Mouse (Mus musculus): ENCODE data around the gene Nrp2. TPM values are rescaled to one million over a fixed set of nuclear protein-coding genes. Genes with fewer than 3 reads are reported as not detected.
A peak's percentile ranks its signal among the peaks of the same experiment; 100 is the strongest.

Nrp2 gene
- total and polyA plus RNA-seq, 3 experiments = not detected

GRCm38 (mm10) chr1:62820170-62820569 lies 117.1 kb downstream of the Nrp2 start:
- no peak for DNase-seq (ENCODE audit: low read depth, low spot score)
- no peak overlapping the region for H3K4me3 ChIP-seq (ENCODE audit: control insufficient read depth in 1 of 2, insufficient read depth in 1 of 2, low read depth in 2 of 2, low read length in 2 of 2)
- no peaks in the 10 kb centered on the region for H3K36me3 ChIP-seq (ENCODE audit: control insufficient read depth in 1 of 2, insufficient read depth in 2 of 2, low read length in 2 of 2)
- H3K27ac ChIP-seq (ENCODE audit: control insufficient read depth, low read depth, low read length) = no peak overlapping the region
- H3K27me3 ChIP-seq (ENCODE audit: control insufficient read depth in 1 of 2, insufficient read depth in 2 of 2, low read length in 2 of 2) = no peaks in the 10 kb centered on the region
- H3K79me2 ChIP-seq (ENCODE audit: control insufficient read depth, insufficient read depth, low read length, poor library complexity) = no peaks in the 10 kb centered on the region
- no peaks in the 10 kb centered on the region for H3K9me3 ChIP-seq (replicated peaks; ENCODE audit: insufficient read depth, low read length)
- TF ChIP-seq RAD21 (IDR thresholded peaks at IDR 0.05; ENCODE audit: low read depth, low read length) (peak; percentile 8; the same call in 1 of the 2 replicates), NRF1 (IDR thresholded peaks at IDR 0.05; ENCODE audit: insufficient read depth, low read depth, low read length, poor library complexity, severe bottlenecking) (no peak), CTCF (IDR thresholded peaks at IDR 0.05 in 2 of 3, conservative IDR thresholded peaks at IDR 0.05 in 1 of 3; ENCODE audit: control insufficient read depth in 1 of 3, insufficient read depth in 1 of 3, low read depth in 2 of 3, low read length in 3 of 3, poor library complexity in 1 of 3, severe bottlenecking in 1 of 3) (peak in 1 of 3 experiments; percentile 6; a peak in 1 of 6 replicates)
- H3K4me1 ChIP-seq (ENCODE audit: control insufficient read depth in 1 of 2, insufficient read depth in 2 of 2, low read length in 2 of 2) = no peaks in the 10 kb centered on the region
- H3K9ac ChIP-seq (ENCODE audit: control insufficient read depth, low read depth, low read length, poor library complexity, severe bottlenecking) = no peak overlapping the region

- Histone ChIP-seq H3K9ac (ENCODE audit: control insufficient read depth, low read depth, low read length, poor library complexity, severe bottlenecking) (no peak overlapping the region), H3K4me1 (ENCODE audit: control insufficient read depth in 1 of 2, insufficient read depth in 2 of 2, low read length in 2 of 2) (no peaks in the 10 kb centered on the region), H3K27me3 (ENCODE audit: control insufficient read depth in 1 of 2, insufficient read depth in 2 of 2, low read length in 2 of 2) (no peaks in the 10 kb centered on the region), H3K4me3 (ENCODE audit: control insufficient read depth in 1 of 2, insufficient read depth in 1 of 2, low read depth in 2 of 2, low read length in 2 of 2) (no peak overlapping the region), H3K27ac (ENCODE audit: control insufficient read depth, low read depth, low read length) (no peak overlapping the region), H3K79me2 (ENCODE audit: control insufficient read depth, insufficient read depth, low read length, poor library complexity) (no peaks in the 10 kb centered on the region), H3K36me3 (ENCODE audit: control insufficient read depth in 1 of 2, insufficient read depth in 2 of 2, low read length in 2 of 2) (no peaks in the 10 kb centered on the region), H3K9me3 (replicated peaks; ENCODE audit: insufficient read depth, low read length) (no peaks in the 10 kb centered on the region)
- no peak for DNase-seq (ENCODE audit: low read depth, low spot score)
- TF ChIP-seq MYB (IDR thresholded peaks at IDR 0.05; ENCODE audit: low read depth, low read length) = no peak
- TF ChIP-seq ZC3H11A (IDR thresholded peaks at IDR 0.05; ENCODE audit: low read depth, low read length) = no peak
- no peak for TF ChIP-seq POLR2AphosphoS2 (IDR thresholded peaks at IDR 0.05; ENCODE audit: low read length)
- no peak for TF ChIP-seq CHD1 (IDR thresholded peaks at IDR 0.05; ENCODE audit: low read depth, low read length)
- no peak for TF ChIP-seq ETS1 (IDR thresholded peaks at IDR 0.05; ENCODE audit: low read depth, low read length)
- no peak for TF ChIP-seq RCOR1 (IDR thresholded peaks at IDR 0.05; ENCODE audit: low read depth, low read length)
- no peak for TF ChIP-seq GATA1 (IDR thresholded peaks at IDR 0.05; ENCODE audit: low read depth, low read length)
- no peak for TF ChIP-seq JUND (IDR thresholded peaks at IDR 0.05; ENCODE audit: low read depth, low read length)
- no peak for TF ChIP-seq MAZ (IDR thresholded peaks at IDR 0.05; ENCODE audit: low read depth, low read length)
- no peak for TF ChIP-seq GABPA (IDR thresholded peaks at IDR 0.05; ENCODE audit: low read depth, low read length)
- no peak for TF ChIP-seq SMC3 (IDR thresholded peaks at IDR 0.05; ENCODE audit: low read depth, low read length)
- TF ChIP-seq NRF1 (IDR thresholded peaks at IDR 0.05; ENCODE audit: insufficient read depth, low read depth, low read length, poor library complexity, severe bottlenecking) = no peak
- TF ChIP-seq ZMIZ1 (IDR thresholded peaks at IDR 0.05; ENCODE audit: low read depth, low read length) = no peak
- no peak for TF ChIP-seq TBP (IDR thresholded peaks at IDR 0.05; ENCODE audit: low read depth, low read length)
- TF ChIP-seq MYC (IDR thresholded peaks at IDR 0.05; ENCODE audit: low read depth, low read length) = no peak
- no peak for TF ChIP-seq ZNF384 (IDR thresholded peaks at IDR 0.05; ENCODE audit: low read depth, low read length)
- no peak for TF ChIP-seq BHLHE40 (IDR thresholded peaks at IDR 0.05; ENCODE audit: borderline replicate concordance, low read depth, low read length)
Observed at GRCm38 (mm10) chr1:62821509-62822398, 118.7 kb downstream of the Nrp2 start.
